Mouse (Mus musculus): ENCODE measurements around the gene Trim37. TPM values are rescaled to one million over a fixed set of nuclear protein-coding genes. Genes with fewer than 3 reads are reported as not detected.
"Not testable (repeated sequence)": the region's sequence is repeated elsewhere in the genome, so short reads cannot be mapped to it uniquely, and the experiment has no call there.

The Trim37 gene
- polyA plus RNA-seq, 1 experiment: 23.3 TPM

GRCm38 (mm10) chr11:87245171-87245840, 118.4 kb downstream of the Trim37 start:
- Histone ChIP-seq H3K4me1 (ENCODE audit: control insufficient read depth, insufficient read depth, low read length) (no peaks in the 10 kb centered on the region), H3K4me3 (ENCODE audit: insufficient read depth, low read length) (no peak overlapping the region), H3K27ac (ENCODE audit: insufficient read depth, low read length) (no peak overlapping the region)
- TF ChIP-seq POLR2A (IDR thresholded peaks at IDR 0.05; ENCODE audit: low read depth, low read length) (no peak), CTCF (IDR thresholded peaks at IDR 0.05; ENCODE audit: borderline replicate concordance, insufficient read depth, low read length) (no peak)

- no peak overlapping the region for H3K27ac ChIP-seq (ENCODE audit: insufficient read depth, low read length)
- H3K4me3 ChIP-seq (ENCODE audit: insufficient read depth, low read length): no peak overlapping the region
- TF ChIP-seq CTCF (IDR thresholded peaks at IDR 0.05; ENCODE audit: borderline replicate concordance, insufficient read depth, low read length) (no peak), POLR2A (IDR thresholded peaks at IDR 0.05; ENCODE audit: low read depth, low read length) (no peak)
- no peaks in the 10 kb centered on the region for H3K4me1 ChIP-seq (ENCODE audit: control insufficient read depth, insufficient read depth, low read length)
These were observed 119.3 kb downstream of the Trim37 start for GRCm38 (mm10) chr11:87246107-87246651.

DNA sequence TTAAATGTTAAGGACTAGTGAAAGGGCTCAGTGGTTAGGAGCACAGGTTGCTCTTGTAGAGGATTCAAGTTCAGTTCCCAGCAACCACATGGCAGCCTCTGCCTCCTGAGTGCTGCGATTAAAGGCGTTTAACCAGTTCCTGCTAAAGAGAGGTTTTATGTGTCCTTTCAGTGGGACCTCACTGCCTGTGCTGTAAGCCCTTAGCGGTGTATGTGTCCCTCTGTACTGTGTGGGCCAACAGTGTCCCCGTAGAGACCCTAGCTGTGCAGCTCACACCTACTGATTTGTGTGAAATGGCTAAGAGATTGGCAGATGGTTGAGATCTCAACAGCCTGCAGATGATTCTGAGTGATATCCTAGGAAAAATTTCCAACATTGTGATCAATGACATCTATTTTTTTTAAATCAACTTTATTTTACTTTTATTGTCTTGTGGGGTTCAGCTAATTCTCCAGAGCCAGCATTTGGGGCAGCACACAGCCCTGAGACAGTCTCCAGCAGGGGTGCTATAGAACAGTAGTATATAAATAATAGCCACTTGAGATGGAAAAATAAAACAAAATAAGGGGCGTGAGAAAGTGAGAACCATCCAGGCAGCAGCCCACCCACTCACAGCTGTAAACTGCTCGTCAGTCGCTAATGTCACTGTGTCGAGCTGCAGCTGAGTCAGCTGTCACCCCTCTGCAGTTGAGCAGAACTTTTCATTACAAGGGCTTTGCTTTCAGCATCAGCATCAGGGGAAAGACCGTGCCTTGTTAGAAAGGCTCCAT, 120.0 kb downstream of the Trim37 start:
- Histone ChIP-seq H3K4me1 (ENCODE audit: control insufficient read depth, insufficient read depth, low read length) (no peaks in the 10 kb centered on the region), H3K27ac (ENCODE audit: insufficient read depth, low read length) (no peak overlapping the region), H3K4me3 (ENCODE audit: insufficient read depth, low read length) (no peak overlapping the region)
- no peak for TF ChIP-seq POLR2A (IDR thresholded peaks at IDR 0.05; ENCODE audit: low read depth, low read length)

GRCm38 (mm10) chr11:87247494-87247866, 120.6 kb downstream of the Trim37 start:
- no peaks in the 10 kb centered on the region for H3K4me1 ChIP-seq (ENCODE audit: control insufficient read depth, insufficient read depth, low read length)
- TF ChIP-seq POLR2A (IDR thresholded peaks at IDR 0.05; ENCODE audit: low read depth, low read length): no peak
- TF ChIP-seq CTCF (IDR thresholded peaks at IDR 0.05; ENCODE audit: borderline replicate concordance, insufficient read depth, low read length): no peak
- no peak overlapping the region for H3K4me3 ChIP-seq (ENCODE audit: insufficient read depth, low read length)
- no peak overlapping the region for H3K27ac ChIP-seq (ENCODE audit: insufficient read depth, low read length)

GRCm38 (mm10) chr11:87250132-87250531, 123.3 kb downstream of the Trim37 start:
- no peak overlapping the region for H3K27ac ChIP-seq (ENCODE audit: insufficient read depth, low read length)
- no peaks in the 10 kb centered on the region for H3K4me1 ChIP-seq (ENCODE audit: control insufficient read depth, insufficient read depth, low read length)
- H3K4me3 ChIP-seq (ENCODE audit: insufficient read depth, low read length): no peak overlapping the region
- no peak for TF ChIP-seq CTCF (IDR thresholded peaks at IDR 0.05; ENCODE audit: borderline replicate concordance, insufficient read depth, low read length)
- TF ChIP-seq POLR2A (IDR thresholded peaks at IDR 0.05; ENCODE audit: low read depth, low read length): no peak

GRCm38 (mm10) chr11:87253294-87253693, 126.4 kb downstream of the Trim37 start:
- Histone ChIP-seq H3K4me3 (ENCODE audit: insufficient read depth, low read length) (no peak overlapping the region), H3K27ac (ENCODE audit: insufficient read depth, low read length) (no peak overlapping the region), H3K4me1 (ENCODE audit: control insufficient read depth, insufficient read depth, low read length) (no peaks in the 10 kb centered on the region)
- no peak for TF ChIP-seq CTCF (IDR thresholded peaks at IDR 0.05; ENCODE audit: borderline replicate concordance, insufficient read depth, low read length)
- no peak for TF ChIP-seq POLR2A (IDR thresholded peaks at IDR 0.05; ENCODE audit: low read depth, low read length)

- TF ChIP-seq POLR2A (IDR thresholded peaks at IDR 0.05; ENCODE audit: low read depth, low read length) (no peak), CTCF (IDR thresholded peaks at IDR 0.05; ENCODE audit: borderline replicate concordance, insufficient read depth, low read length) (no peak)
- Histone ChIP-seq H3K27ac (ENCODE audit: insufficient read depth, low read length) (no peak overlapping the region), H3K4me3 (ENCODE audit: insufficient read depth, low read length) (no peak overlapping the region), H3K4me1 (ENCODE audit: control insufficient read depth, insufficient read depth, low read length) (no peaks in the 10 kb centered on the region)
These were observed 127.3 kb downstream of the Trim37 start for GRCm38 (mm10) chr11:87254149-87254548.

DNA sequence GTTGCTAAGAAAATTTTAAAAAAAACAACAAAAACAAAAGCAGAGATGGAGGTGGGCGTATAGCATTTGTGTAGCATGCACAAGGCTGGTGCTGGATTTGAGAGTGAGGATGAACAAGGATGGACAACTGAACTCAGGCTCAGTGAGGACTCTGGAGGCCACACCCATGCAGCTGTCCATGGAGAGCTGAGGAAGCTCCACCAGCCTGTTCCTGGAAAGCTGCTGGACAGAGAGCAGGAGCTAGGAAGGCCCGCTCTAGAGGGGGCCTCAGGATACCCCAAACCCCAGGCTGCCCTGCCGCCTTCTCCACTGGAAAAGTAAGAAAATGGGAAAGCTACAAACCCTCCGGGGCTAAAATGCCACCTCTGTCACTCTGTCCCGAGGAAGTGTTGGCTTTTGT, 130.4 kb downstream of the Trim37 start:
- H3K4me1 ChIP-seq (ENCODE audit: control insufficient read depth, insufficient read depth, low read length): no peaks in the 10 kb centered on the region
- H3K4me3 ChIP-seq (ENCODE audit: insufficient read depth, low read length): no peak overlapping the region
- H3K27ac ChIP-seq (ENCODE audit: insufficient read depth, low read length): no peak overlapping the region
- TF ChIP-seq POLR2A (IDR thresholded peaks at IDR 0.05; ENCODE audit: low read depth, low read length) (no peak), CTCF (IDR thresholded peaks at IDR 0.05; ENCODE audit: borderline replicate concordance, insufficient read depth, low read length) (no peak)

GRCm38 (mm10) chr11:87259792-87260191, 132.9 kb downstream of the Trim37 start:
- TF ChIP-seq CTCF (IDR thresholded peaks at IDR 0.05; ENCODE audit: borderline replicate concordance, insufficient read depth, low read length) (no peak), POLR2A (IDR thresholded peaks at IDR 0.05; ENCODE audit: low read depth, low read length) (no peak)

DNA sequence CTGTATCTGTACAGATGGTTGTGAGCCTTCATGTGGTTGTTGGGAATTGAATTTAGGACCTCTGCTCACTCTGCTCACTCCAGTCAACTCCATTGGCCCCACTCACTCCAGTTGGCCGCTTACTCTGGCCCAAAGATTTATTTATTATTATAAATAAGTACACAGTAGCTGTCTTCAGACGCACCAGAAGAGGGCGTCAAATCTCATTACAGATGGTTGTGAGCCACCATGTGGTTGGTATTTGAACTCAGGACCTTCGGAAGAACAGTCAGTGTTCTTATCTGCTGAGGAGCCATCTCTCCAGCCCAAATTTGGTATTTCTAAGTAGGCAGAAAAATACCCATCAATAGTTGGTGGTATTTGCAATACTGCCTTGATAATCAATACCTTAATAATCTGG, 134.8 kb downstream of the Trim37 start:
- H3K4me1 ChIP-seq (ENCODE audit: control insufficient read depth, insufficient read depth, low read length); H3K27ac ChIP-seq (ENCODE audit: insufficient read depth, low read length); H3K4me3 ChIP-seq (ENCODE audit: insufficient read depth, low read length): not testable (repeated sequence)

More at GRCm38 (mm10) chr11:87259792-87260191, 132.9 kb downstream of the Trim37 start:
- Histone ChIP-seq H3K27ac (ENCODE audit: insufficient read depth, low read length) (no peak overlapping the region), H3K4me1 (ENCODE audit: control insufficient read depth, insufficient read depth, low read length) (no peaks in the 10 kb centered on the region), H3K4me3 (ENCODE audit: insufficient read depth, low read length) (no peak overlapping the region)
